Mouse (Mus musculus): ENCODE measurements at regions not wholly inside any gene's neighbourhood (a gene's known extent, or its start where the extent isn't known, plus 50 kb on each side); places are given as distances from the start of the nearest gene placed in this dataset.

DNA sequence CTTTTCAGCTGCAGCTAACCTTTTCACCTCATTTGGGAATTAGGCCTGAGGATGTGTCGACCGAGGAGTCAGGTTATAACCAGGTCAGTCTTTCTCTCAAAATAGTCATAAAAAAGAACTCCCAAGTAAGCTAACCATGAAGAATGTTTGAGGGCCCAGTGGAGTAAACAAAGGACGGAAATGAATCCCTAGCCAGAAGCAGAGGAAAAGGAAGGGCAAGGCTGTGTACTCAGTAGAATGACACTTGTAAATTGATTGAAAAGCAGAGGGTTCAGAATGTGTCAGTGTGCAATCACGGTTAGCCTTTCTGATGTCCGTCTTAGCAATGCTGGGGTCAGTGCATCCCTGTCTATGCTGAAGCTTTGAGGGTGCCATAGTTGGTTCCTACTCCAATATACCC, 149.3 kb upstream of the Ghitm start:
- no peak for TF ChIP-seq CTCF (IDR thresholded peaks at IDR 0.05; ENCODE audit: borderline replicate concordance, extremely low read depth, insufficient read depth, insufficient read length)
- TF ChIP-seq POLR2A (IDR thresholded peaks at IDR 0.05; ENCODE audit: borderline replicate concordance, extremely low read depth, insufficient read depth, insufficient read length, poor library complexity, severe bottlenecking): no peak
- DNase-seq (ENCODE audit: low read depth): no peak

DNA sequence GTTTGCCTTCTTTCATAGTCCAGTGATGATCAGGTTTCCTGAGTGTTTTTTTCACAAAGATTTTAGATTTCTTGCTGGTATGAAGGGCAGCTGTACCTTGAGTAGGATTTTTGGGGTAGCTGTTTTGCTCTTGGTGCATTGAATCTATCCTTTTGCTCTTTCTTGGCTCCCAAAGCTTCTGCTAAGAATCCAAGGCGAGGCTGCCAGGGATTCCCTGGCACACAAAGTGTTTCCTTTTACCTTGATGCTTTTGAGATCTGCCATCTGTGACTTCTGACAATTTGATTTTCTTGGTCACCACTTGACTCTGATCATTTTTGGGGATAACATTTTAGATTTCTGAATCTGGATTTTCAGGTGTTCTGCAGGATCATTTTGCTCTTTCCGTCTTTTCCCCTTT, 144.3 kb upstream of the Ghitm start:
- TF ChIP-seq POLR2A (IDR thresholded peaks at IDR 0.05; ENCODE audit: borderline replicate concordance, extremely low read depth, insufficient read depth, insufficient read length, poor library complexity, severe bottlenecking) (no peak), CTCF (IDR thresholded peaks at IDR 0.05; ENCODE audit: borderline replicate concordance, extremely low read depth, insufficient read depth, insufficient read length) (no peak)
- DNase-seq (ENCODE audit: low read depth): peak; percentile 33

DNA sequence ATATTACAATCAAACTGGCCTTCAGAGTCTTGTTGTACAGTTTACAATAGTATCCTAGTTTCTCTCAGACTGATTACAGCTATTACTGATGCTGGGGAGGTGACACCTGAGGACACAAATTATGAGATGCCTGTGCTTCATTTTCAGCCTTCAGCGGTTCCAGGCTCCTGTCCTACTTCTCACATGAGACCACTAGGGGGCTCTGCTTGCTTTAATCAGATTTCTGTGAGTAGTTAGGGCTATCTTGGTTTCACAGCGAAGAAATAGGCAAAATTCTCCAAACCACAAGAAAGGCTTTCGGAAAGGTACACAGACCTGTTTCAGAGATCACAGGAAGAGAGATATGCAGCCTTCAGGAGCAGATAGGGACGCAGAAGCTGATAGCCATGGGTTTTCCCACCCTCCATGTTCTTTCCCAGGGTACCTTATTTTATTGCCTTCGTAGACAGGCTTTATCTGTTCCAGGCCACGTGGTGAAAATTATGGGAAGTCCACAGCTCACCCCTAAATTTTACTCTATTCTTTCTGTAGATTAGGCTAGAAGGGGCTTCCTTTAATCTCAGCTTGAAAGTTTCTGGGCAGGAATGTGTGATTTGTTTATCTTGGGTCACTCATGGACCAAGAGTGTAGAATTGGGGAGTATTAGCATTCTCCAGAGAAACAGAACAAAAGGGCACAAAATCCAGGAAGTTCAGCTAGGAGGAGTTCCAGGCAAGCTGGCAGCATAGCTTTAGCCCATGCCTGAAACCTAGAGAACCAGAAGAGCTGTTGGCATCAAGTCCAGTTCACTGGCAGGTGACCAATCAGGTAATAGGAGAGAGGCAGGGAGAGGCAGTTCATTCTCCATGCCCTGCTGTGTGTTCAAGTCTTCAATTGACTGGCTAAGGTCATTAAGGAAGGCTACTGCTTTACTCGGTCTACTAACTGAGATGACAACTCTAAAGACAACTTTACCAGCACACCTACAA, 141.9 kb upstream of the Ghitm start:
- TF ChIP-seq POLR2A (IDR thresholded peaks at IDR 0.05; ENCODE audit: borderline replicate concordance, extremely low read depth, insufficient read depth, insufficient read length, poor library complexity, severe bottlenecking): no peak
- TF ChIP-seq CTCF (IDR thresholded peaks at IDR 0.05; ENCODE audit: borderline replicate concordance, extremely low read depth, insufficient read depth, insufficient read length): peak; percentile 60; the same call in 1 of the 2 replicates
- peak; percentile 61 for DNase-seq (ENCODE audit: low read depth)

DNA sequence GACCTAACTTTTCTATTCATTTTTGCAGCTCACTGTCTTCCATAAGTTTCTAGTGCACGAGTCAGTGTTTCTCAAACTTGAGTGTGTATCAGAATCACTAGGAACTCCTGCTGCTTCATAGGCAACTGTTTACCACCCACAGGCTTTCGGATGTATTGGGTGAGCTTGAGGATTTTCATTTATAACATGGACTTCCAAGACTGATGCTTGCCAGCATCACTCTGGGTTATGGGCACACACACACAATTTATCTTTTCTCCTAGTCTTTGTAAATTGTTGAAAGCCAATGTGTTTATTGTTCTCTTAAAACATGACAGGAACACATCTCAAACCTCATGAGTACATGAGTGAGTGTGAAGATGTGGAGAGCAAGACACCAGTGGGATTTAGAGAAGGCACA, 137.0 kb upstream of the Ghitm start:
- TF ChIP-seq CTCF (IDR thresholded peaks at IDR 0.05; ENCODE audit: borderline replicate concordance, extremely low read depth, insufficient read depth, insufficient read length) (no peak), POLR2A (IDR thresholded peaks at IDR 0.05; ENCODE audit: borderline replicate concordance, extremely low read depth, insufficient read depth, insufficient read length, poor library complexity, severe bottlenecking) (no peak)
- no peak for DNase-seq (ENCODE audit: low read depth)

DNA sequence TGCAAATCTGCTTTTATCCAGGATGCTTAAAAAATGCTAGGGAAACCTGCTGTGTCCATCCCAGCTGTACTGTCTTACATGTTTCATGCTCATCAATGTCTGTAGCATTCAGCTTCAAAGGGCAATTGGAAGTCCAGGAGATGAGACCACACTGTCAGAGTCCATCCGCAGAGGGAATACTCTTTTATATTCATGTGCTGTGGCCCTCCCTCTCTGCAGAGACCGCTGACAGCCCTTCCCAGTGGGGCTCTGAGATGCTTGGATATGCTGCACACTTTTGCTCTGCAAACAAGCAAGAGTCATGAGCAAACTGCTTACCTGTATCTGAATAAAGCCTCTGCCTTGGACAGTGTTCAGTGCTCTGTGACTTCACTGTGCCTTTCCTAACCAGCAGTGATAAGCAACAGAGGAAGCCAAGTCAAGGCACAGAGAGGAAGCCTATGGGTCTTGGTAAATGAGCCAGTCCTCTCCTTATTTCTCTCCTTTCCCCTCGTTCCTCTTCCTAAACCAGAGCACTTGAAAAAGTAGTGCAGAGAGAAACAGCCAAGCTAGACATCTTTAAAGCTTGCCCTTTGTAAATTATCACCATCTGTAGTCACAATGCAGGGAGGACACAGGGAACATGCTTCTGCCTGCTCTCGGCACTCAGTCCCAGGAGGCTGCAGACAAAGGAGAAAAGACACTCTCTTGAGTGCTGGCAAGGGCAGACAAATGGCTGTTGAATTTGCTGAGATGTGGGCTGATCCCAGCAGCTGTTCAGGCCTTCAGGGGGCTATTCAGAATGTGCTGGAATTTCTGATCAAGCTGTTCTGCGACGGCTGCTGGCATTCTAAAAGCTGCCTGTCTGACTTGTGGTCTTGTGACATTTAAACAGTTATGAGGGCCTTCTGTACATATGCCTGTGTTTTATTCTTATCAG, 136.2 kb upstream of the Ghitm start:
- peak; percentile 78 for DNase-seq (ENCODE audit: low read depth)
- no peak for TF ChIP-seq POLR2A (IDR thresholded peaks at IDR 0.05; ENCODE audit: borderline replicate concordance, extremely low read depth, insufficient read depth, insufficient read length, poor library complexity, severe bottlenecking)
- no peak for TF ChIP-seq CTCF (IDR thresholded peaks at IDR 0.05; ENCODE audit: borderline replicate concordance, extremely low read depth, insufficient read depth, insufficient read length)

DNA sequence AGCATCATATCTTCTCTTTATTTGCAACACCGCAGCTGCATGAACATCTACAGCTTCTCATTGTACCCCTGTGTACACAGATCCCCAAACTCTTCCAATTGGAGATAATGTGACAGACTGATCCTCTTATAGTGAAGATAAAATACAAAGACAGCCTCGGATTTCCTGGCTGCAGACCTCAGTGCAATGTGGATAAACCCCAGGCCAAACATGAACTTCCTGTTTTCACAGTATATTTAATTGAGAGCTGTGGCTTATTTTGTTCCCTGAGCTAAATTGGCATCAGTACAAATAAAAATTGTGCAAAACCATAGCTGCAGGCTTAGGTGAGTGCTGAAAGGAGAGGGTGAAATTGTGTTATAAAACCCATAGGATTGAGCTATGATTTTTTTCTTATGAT, 134.8 kb upstream of the Ghitm start:
- no peak for DNase-seq (ENCODE audit: low read depth)
- TF ChIP-seq CTCF (IDR thresholded peaks at IDR 0.05; ENCODE audit: borderline replicate concordance, extremely low read depth, insufficient read depth, insufficient read length): no peak
- no peak for TF ChIP-seq POLR2A (IDR thresholded peaks at IDR 0.05; ENCODE audit: borderline replicate concordance, extremely low read depth, insufficient read depth, insufficient read length, poor library complexity, severe bottlenecking)

GRCm38 (mm10) chr14:37238632-37239032, 103.6 kb upstream of the Ghitm start:
- peak; percentile 89 for TF ChIP-seq CTCF (IDR thresholded peaks at IDR 0.05; ENCODE audit: borderline replicate concordance, extremely low read depth, insufficient read depth, insufficient read length)
- no peak for TF ChIP-seq POLR2A (IDR thresholded peaks at IDR 0.05; ENCODE audit: borderline replicate concordance, extremely low read depth, insufficient read depth, insufficient read length, poor library complexity, severe bottlenecking)
- DNase-seq (ENCODE audit: low read depth): peak; percentile 96

GRCm38 (mm10) chr14:37237191-37237590, 102.1 kb upstream of the Ghitm start:
- no peak for DNase-seq (ENCODE audit: low read depth)
- no peak for TF ChIP-seq CTCF (IDR thresholded peaks at IDR 0.05; ENCODE audit: borderline replicate concordance, extremely low read depth, insufficient read depth, insufficient read length)
- TF ChIP-seq POLR2A (IDR thresholded peaks at IDR 0.05; ENCODE audit: borderline replicate concordance, extremely low read depth, insufficient read depth, insufficient read length, poor library complexity, severe bottlenecking): no peak

- no peak for DNase-seq (ENCODE audit: low read depth)
- no peak for TF ChIP-seq CTCF (IDR thresholded peaks at IDR 0.05; ENCODE audit: borderline replicate concordance, extremely low read depth, insufficient read depth, insufficient read length)
- TF ChIP-seq POLR2A (IDR thresholded peaks at IDR 0.05; ENCODE audit: borderline replicate concordance, extremely low read depth, insufficient read depth, insufficient read length, poor library complexity, severe bottlenecking): no peak
These were observed 73.2 kb upstream of the Ghitm start for GRCm38 (mm10) chr14:37208256-37208655.

DNA sequence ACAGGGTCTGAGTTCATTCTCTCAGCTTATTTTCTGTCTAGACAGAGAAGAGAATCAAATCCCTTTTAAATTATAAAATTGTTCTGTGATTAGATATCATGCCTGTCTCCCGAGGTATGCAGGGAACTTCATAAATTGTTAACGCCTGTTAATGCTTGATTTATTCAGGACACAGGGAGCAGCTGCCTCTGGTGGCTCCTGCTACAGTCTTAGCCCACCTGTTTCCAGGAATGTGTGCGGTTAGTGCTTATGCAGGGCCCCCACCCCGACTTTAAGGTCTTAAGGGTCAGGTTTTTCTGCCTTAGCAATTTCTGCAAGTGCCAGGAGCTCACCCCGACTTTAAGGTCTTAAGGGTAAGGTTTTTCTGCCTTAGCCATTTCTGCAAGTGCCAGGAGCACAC, 54.7 kb upstream of the Ghitm start:
- TF ChIP-seq CTCF (IDR thresholded peaks at IDR 0.05; ENCODE audit: borderline replicate concordance, extremely low read depth, insufficient read depth, insufficient read length) (no peak), POLR2A (IDR thresholded peaks at IDR 0.05; ENCODE audit: borderline replicate concordance, extremely low read depth, insufficient read depth, insufficient read length, poor library complexity, severe bottlenecking) (no peak)
- DNase-seq (ENCODE audit: low read depth): peak; percentile 6

Measured in brain, embryonic 14.5 days (tissue).